Mouse (Mus musculus) heart, postnatal 0 days (tissue): ENCODE data around the gene Dhx58. TPM values are rescaled to one million over a fixed set of nuclear protein-coding genes. Genes with fewer than 3 reads are reported as not detected.
A peak's percentile ranks its signal among the peaks of the same experiment; 100 is the strongest.

Experiments
- ATAC-seq: fragments of 200-750 bp; cut with Nextera tagmentation; 2 replicates; pipeline ENCODE4 v1.8.0; 2017; ENCODE audit warnings: low read depth, moderate number of reproducible peaks, moderate library complexity; ENCODE audit not compliant: insufficient read depth
- DNase-seq: peaks from one replicate; pipeline ENCODE4 v3.0.0-alpha.2; 2016; ENCODE audit warnings: low spot score
- H3K27ac ChIP-seq: fragments of 300-500 bp; sonication (generic); 2 replicates; pipeline ENCODE4 v1.5.1; 2014; ENCODE audit warnings: low read depth, mild to moderate bottlenecking
- H3K27me3 ChIP-seq: fragments of 300-500 bp; sonication (generic); 2 replicates; pipeline ENCODE4 v1.6.1; 2014; ENCODE audit warnings: low read length, mixed read lengths; ENCODE audit not compliant: control insufficient read depth, insufficient read depth
- H3K36me3 ChIP-seq: fragments of 300-500 bp; sonication (generic); replicated peaks from 2 replicates; pipeline ENCODE4 v1.6.1; 2014; ENCODE audit warnings: low read length, mixed read lengths; ENCODE audit not compliant: control insufficient read depth, insufficient read depth
- H3K4me1 ChIP-seq: fragments of 300-500 bp; sonication (generic); 2 replicates; pipeline ENCODE4 v1.6.1; 2014; ENCODE audit warnings: antibody characterized with exemption; ENCODE audit not compliant: control insufficient read depth, insufficient read depth
- H3K4me2 ChIP-seq: fragments of 300-500 bp; sonication (generic); 2 replicates; pipeline ENCODE4 v1.6.1; 2014; ENCODE audit warnings: low read depth, mild to moderate bottlenecking, low read length, moderate library complexity
- H3K4me3 ChIP-seq: fragments of 300-500 bp; sonication (generic); 2 replicates; pipeline ENCODE4 v1.5.1; 2014; ENCODE audit warnings: low read depth, low read length
- H3K9ac ChIP-seq: fragments of 300-500 bp; sonication (generic); replicated peaks from 2 replicates; pipeline ENCODE4 v1.6.1; 2014; ENCODE audit warnings: low read depth, low read length, mixed read lengths
- H3K9me3 ChIP-seq: fragments of 300-500 bp; sonication (generic); replicated peaks from 2 replicates; pipeline ENCODE4 v1.6.1; 2016; ENCODE audit warnings: low read length; ENCODE audit not compliant: control insufficient read depth
- CTCF ChIP-seq: IDR thresholded peaks from 2 replicates; pipeline ENCODE4 v1.5.1; 2016; ENCODE audit warnings: antibody characterized with exemption, control low read depth, low read depth
- EP300 ChIP-seq: IDR thresholded peaks from 2 replicates; pipeline ENCODE4 v1.6.1; 2016; ENCODE audit warnings: antibody characterized with exemption, low read depth
- WGBS: fragments of 180-500 bp; shearing (Covaris S2); extraction: QIAGEN DNeasy Blood & Tissue Kit; methylation state at CpG from one replicate; pipeline ENCODE4 v1.1.7; 2014; 5-methylcytosine and 5-hydroxymethylcytosine counted together
- polyA plus RNA-seq: library from polyadenylated mRNA; unstranded; fragments of >200 nt; fragmentation: Nextera tagmentation; extraction: Ambion mirVana; gene quantifications from 2 replicates; pipeline ENCODE4 v1.2.1, GENCODE M21; 2015
- total RNA-seq: library from RNA; depleted of rRNA; stranded (reverse); fragments of >200 nt; gene quantifications from 2 replicates; pipeline ENCODE4 v1.2.3, GENCODE M21; 2014; ENCODE audit warnings: low replicate concordance

The Dhx58 gene
- total and polyA plus RNA-seq, 2 experiments from 2014 or later: 1.3 to 3.6 TPM

- Histone ChIP-seq H3K4me3 (no peak overlapping the region), H3K4me2 (no peak overlapping the region), H3K27me3 (0 out of 2 replicates have a peak, but pooled peaks cover 4% of the 10 kb centered on the region), H3K9me3 (no peaks in the 10 kb centered on the region), H3K4me1 (no peaks in the 10 kb centered on the region), H3K27ac (no peak overlapping the region), H3K36me3 (no peaks in the 10 kb centered on the region), H3K9ac (no peak overlapping the region)
- TF ChIP-seq EP300 (no peak), CTCF (no peak)
- no peak for DNase-seq
- ATAC-seq: no peak
- WGBS: 61% methylated on average over 5 of the region's 5 CpGs
Observed at GRCm38 (mm10) chr11:100681826-100682225, 22.2 kb downstream of the Dhx58 start.

- no peaks in the 10 kb centered on the region for H3K27me3 ChIP-seq
- no peak overlapping the region for H3K27ac ChIP-seq
- DNase-seq (no peak), ATAC-seq (no peak)
- no peak overlapping the region for H3K9ac ChIP-seq
- no peaks in the 10 kb centered on the region for H3K4me1 ChIP-seq
- no peak overlapping the region for H3K4me2 ChIP-seq
- 42% methylated on average over 7 of the region's 7 CpGs for WGBS
- H3K9me3 ChIP-seq: no peaks in the 10 kb centered on the region
- TF ChIP-seq CTCF: no peak
- TF ChIP-seq EP300: no peak
- H3K4me3 ChIP-seq: no peak overlapping the region
- H3K36me3 ChIP-seq: no peaks in the 10 kb centered on the region
Observed at GRCm38 (mm10) chr11:100677810-100678209, 26.3 kb downstream of the Dhx58 start.

- ATAC-seq (peak; percentile 51; the same call in 1 of the 2 replicates), DNase-seq (no peak)
- no peak for TF ChIP-seq EP300
- TF ChIP-seq CTCF: no peak
- H3K9me3 ChIP-seq: no peaks in the 10 kb centered on the region
- 10% methylated on average over 23 of the region's 23 CpGs for WGBS
- no peaks in the 10 kb centered on the region for H3K36me3 ChIP-seq
- H3K4me1 ChIP-seq: no peaks in the 10 kb centered on the region
- no peaks in the 10 kb centered on the region for H3K27me3 ChIP-seq
- peak overlapping the region; percentile 44 for H3K4me2 ChIP-seq
- peak overlapping the region; percentile 11 for H3K4me3 ChIP-seq
- no peak overlapping the region for H3K27ac ChIP-seq
- H3K9ac ChIP-seq: 0 out of 2 replicates have a peak overlapping the region, but pooled peaks have one; percentile 20
Observed at GRCm38 (mm10) chr11:100673169-100673568, 30.9 kb downstream of the Dhx58 start.

- peak; percentile 51 for DNase-seq
- H3K27me3 ChIP-seq: no peaks in the 10 kb centered on the region
- no peaks in the 10 kb centered on the region for H3K36me3 ChIP-seq
- H3K27ac ChIP-seq: no peak overlapping the region
- 17% methylated on average over 2 of the region's 2 CpGs for WGBS
- TF ChIP-seq EP300: no peak
- H3K9me3 ChIP-seq: no peaks in the 10 kb centered on the region
- no peak overlapping the region for H3K9ac ChIP-seq
- no peak overlapping the region for H3K4me2 ChIP-seq
- peak; percentile 41; the same call in 1 of the 2 replicates for ATAC-seq
- H3K4me3 ChIP-seq: no peak overlapping the region
- H3K4me1 ChIP-seq: no peaks in the 10 kb centered on the region
Observed at GRCm38 (mm10) chr11:100671956-100672355, 32.1 kb downstream of the Dhx58 start.

- H3K4me3 ChIP-seq: no peak overlapping the region
- WGBS: 76% methylated on average over 1 of the region's 1 CpGs
- no peaks in the 10 kb centered on the region for H3K27me3 ChIP-seq
- H3K27ac ChIP-seq: no peak overlapping the region
- no peaks in the 10 kb centered on the region for H3K9me3 ChIP-seq
- ATAC-seq (no peak), DNase-seq (no peak)
- H3K4me2 ChIP-seq: no peak overlapping the region
- H3K4me1 ChIP-seq: no peaks in the 10 kb centered on the region
- no peak overlapping the region for H3K9ac ChIP-seq
- no peaks in the 10 kb centered on the region for H3K36me3 ChIP-seq
- TF ChIP-seq CTCF (no peak), EP300 (no peak)
Observed at GRCm38 (mm10) chr11:100671049-100671448, 33.0 kb downstream of the Dhx58 start.

GRCm38 (mm10) chr11:100659806-100660205, 44.3 kb downstream of the Dhx58 start:
- no peaks in the 10 kb centered on the region for H3K9me3 ChIP-seq
- ATAC-seq (no peak), DNase-seq (no peak)
- peaks cover 5% of the 10 kb centered on the region; the same call in 1 of the 2 replicates for H3K4me1 ChIP-seq
- no peaks in the 10 kb centered on the region for H3K27me3 ChIP-seq
- WGBS: 63% methylated on average over 10 of the region's 10 CpGs
- no peak overlapping the region for H3K4me2 ChIP-seq
- H3K9ac ChIP-seq: no peak overlapping the region
- H3K36me3 ChIP-seq: no peaks in the 10 kb centered on the region
- no peak overlapping the region for H3K27ac ChIP-seq
- TF ChIP-seq EP300 (no peak), CTCF (no peak)
- no peak overlapping the region for H3K4me3 ChIP-seq
